Mouse (Mus musculus): ENCODE measurements around the gene Fsd1l. TPM values are rescaled to one million over a fixed set of nuclear protein-coding genes. Genes with fewer than 3 reads are reported as not detected.

Gene Fsd1l
- total and polyA plus RNA-seq, 3 experiments, result not detected

- Histone ChIP-seq H3K9me3 (replicated peaks; ENCODE audit: insufficient read depth, low read length) (no peaks in the 10 kb centered on the region), H3K4me1 (ENCODE audit: control insufficient read depth in 1 of 2, insufficient read depth in 2 of 2, low read length in 2 of 2) (no peaks in the 10 kb centered on the region; a peak in 1 of 4 replicates), H3K79me2 (ENCODE audit: control insufficient read depth, insufficient read depth, low read length, poor library complexity) (no peaks in the 10 kb centered on the region), H3K9ac (ENCODE audit: control insufficient read depth, low read depth, low read length, poor library complexity, severe bottlenecking) (no peak overlapping the region), H3K4me3 (ENCODE audit: control insufficient read depth in 1 of 2, insufficient read depth in 1 of 2, low read depth in 2 of 2, low read length in 2 of 2) (no peak overlapping the region), H3K27ac (ENCODE audit: control insufficient read depth, low read depth, low read length) (no peak overlapping the region), H3K27me3 (ENCODE audit: control insufficient read depth in 1 of 2, insufficient read depth in 2 of 2, low read length in 2 of 2) (peaks cover 0 to 2% of the 10 kb centered on the region in 2 experiments; a peak in 1 of 4 replicates), H3K36me3 (ENCODE audit: control insufficient read depth in 1 of 2, insufficient read depth in 2 of 2, low read length in 2 of 2) (no peaks in the 10 kb centered on the region)
- TF ChIP-seq SIN3A (IDR thresholded peaks at IDR 0.05; ENCODE audit: low read length) (no peak), POLR2AphosphoS2 (IDR thresholded peaks at IDR 0.05; ENCODE audit: low read length) (no peak), ZNF384 (IDR thresholded peaks at IDR 0.05; ENCODE audit: low read depth, low read length) (no peak), NELFE (IDR thresholded peaks at IDR 0.05; ENCODE audit: low read depth, low read length) (no peak), CHD1 (IDR thresholded peaks at IDR 0.05; ENCODE audit: low read depth, low read length) (no peak), GABPA (IDR thresholded peaks at IDR 0.05; ENCODE audit: low read depth, low read length) (no peak), EP300 (IDR thresholded peaks at IDR 0.05; ENCODE audit: low read depth in 1 of 2, low read length in 2 of 2) (no peak), POLR2AphosphoS5 (IDR thresholded peaks at IDR 0.05; ENCODE audit: borderline replicate concordance, low read depth, low read length) (no peak), ZC3H11A (IDR thresholded peaks at IDR 0.05; ENCODE audit: low read depth, low read length) (no peak), CTCF (IDR thresholded peaks at IDR 0.05 in 2 of 3, conservative IDR thresholded peaks at IDR 0.05 in 1 of 3; ENCODE audit: control insufficient read depth in 1 of 3, insufficient read depth in 1 of 3, low read depth in 2 of 3, low read length in 3 of 3, poor library complexity in 1 of 3, severe bottlenecking in 1 of 3) (no peak), ETS1 (IDR thresholded peaks at IDR 0.05; ENCODE audit: low read depth, low read length) (no peak), NRF1 (IDR thresholded peaks at IDR 0.05; ENCODE audit: insufficient read depth, low read depth, low read length, poor library complexity, severe bottlenecking) (no peak), MYB (IDR thresholded peaks at IDR 0.05; ENCODE audit: low read depth, low read length) (no peak), UBTF (IDR thresholded peaks at IDR 0.05; ENCODE audit: borderline replicate concordance, insufficient read depth, low read depth, low read length) (no peak), MYC (IDR thresholded peaks at IDR 0.05; ENCODE audit: low read depth, low read length) (no peak), GATA1 (IDR thresholded peaks at IDR 0.05; ENCODE audit: low read depth, low read length) (no peak), RCOR1 (IDR thresholded peaks at IDR 0.05; ENCODE audit: low read depth, low read length) (no peak)
- DNase-seq (ENCODE audit: low read depth, low spot score), result no peak
Measured at GRCm38 (mm10) chr4:53588936-53589335, 42.3 kb upstream of the Fsd1l start.

GRCm38 (mm10) chr4:53589466-53589865, 41.8 kb upstream of the Fsd1l start:
- no peaks in the 10 kb centered on the region for H3K79me2 ChIP-seq (ENCODE audit: control insufficient read depth, insufficient read depth, low read length, poor library complexity)
- H3K9me3 ChIP-seq (replicated peaks; ENCODE audit: insufficient read depth, low read length), result no peaks in the 10 kb centered on the region
- no peak overlapping the region for H3K27ac ChIP-seq (ENCODE audit: control insufficient read depth, low read depth, low read length)
- no peak overlapping the region for H3K9ac ChIP-seq (ENCODE audit: control insufficient read depth, low read depth, low read length, poor library complexity, severe bottlenecking)
- DNase-seq (ENCODE audit: low read depth, low spot score), result no peak
- H3K4me3 ChIP-seq (ENCODE audit: control insufficient read depth in 1 of 2, insufficient read depth in 1 of 2, low read depth in 2 of 2, low read length in 2 of 2), result no peak overlapping the region
- no peaks in the 10 kb centered on the region for H3K36me3 ChIP-seq (ENCODE audit: control insufficient read depth in 1 of 2, insufficient read depth in 2 of 2, low read length in 2 of 2)
- H3K27me3 ChIP-seq (ENCODE audit: control insufficient read depth in 1 of 2, insufficient read depth in 2 of 2, low read length in 2 of 2), result peaks cover 0 to 2% of the 10 kb centered on the region in 2 experiments; a peak in 1 of 4 replicates
- TF ChIP-seq TCF12 (IDR thresholded peaks at IDR 0.05; ENCODE audit: low read depth, low read length) (no peak), USF1 (IDR thresholded peaks at IDR 0.05; ENCODE audit: low read depth, low read length) (no peak), BHLHE40 (IDR thresholded peaks at IDR 0.05; ENCODE audit: borderline replicate concordance, low read depth, low read length) (no peak), CHD1 (IDR thresholded peaks at IDR 0.05; ENCODE audit: low read depth, low read length) (no peak), HCFC1 (IDR thresholded peaks at IDR 0.05; ENCODE audit: low read depth, low read length) (no peak), CTCF (IDR thresholded peaks at IDR 0.05 in 2 of 3, conservative IDR thresholded peaks at IDR 0.05 in 1 of 3; ENCODE audit: control insufficient read depth in 1 of 3, insufficient read depth in 1 of 3, low read depth in 2 of 3, low read length in 3 of 3, poor library complexity in 1 of 3, severe bottlenecking in 1 of 3) (no peak), POLR2AphosphoS2 (IDR thresholded peaks at IDR 0.05; ENCODE audit: low read length) (no peak), POLR2AphosphoS5 (IDR thresholded peaks at IDR 0.05; ENCODE audit: borderline replicate concordance, low read depth, low read length) (no peak)
- no peaks in the 10 kb centered on the region; a peak in 1 of 4 replicates for H3K4me1 ChIP-seq (ENCODE audit: control insufficient read depth in 1 of 2, insufficient read depth in 2 of 2, low read length in 2 of 2)

Data from MEL (cell line).